Mouse (Mus musculus) CH12.LX (cell line): Measurements from ENCODE around the gene Itfg1. TPM values are rescaled to one million over a fixed set of nuclear protein-coding genes. Genes with fewer than 3 reads are reported as not detected.
"Not testable (repeated sequence)": the region's sequence is repeated elsewhere in the genome, so short reads cannot be mapped to it uniquely, and the experiment has no call there.

ENCODE experiments used
- DNase-seq: peaks from one replicate; pipeline ENCODE4 v3.0.0-alpha.2; 2013; ENCODE audit errors: extremely low read depth
- H3K27ac ChIP-seq: 2 replicates; pipeline ENCODE4 v1.5.1; 2012; ENCODE audit warnings: low read depth, mild to moderate bottlenecking, control low read depth, moderate library complexity; ENCODE audit not compliant: insufficient read depth
- H3K27me3 ChIP-seq: replicated peaks from 2 replicates; pipeline ENCODE3; 2012; ENCODE audit warnings: inconsistent platforms
- H3K36me3 ChIP-seq, 2 experiments: replicated peaks in 1 of 2; 2 replicates each; pipeline versions ENCODE3 to v1.6.1; 2012; ENCODE audit warnings: inconsistent platforms in 1 of 2, low read length in 1 of 2, mild to moderate bottlenecking in 1 of 2, mixed read lengths in 1 of 2, moderate library complexity in 1 of 2; ENCODE audit not compliant: control insufficient read depth in 1 of 2, insufficient read depth in 1 of 2
- H3K4me1 ChIP-seq, 2 experiments: 2 replicates each; pipeline ENCODE4 v1.6.1; 2012; ENCODE audit warnings: inconsistent platforms in 1 of 2, moderate library complexity in 1 of 2; ENCODE audit not compliant: insufficient read depth in 2 of 2, control insufficient read depth in 1 of 2
- H3K4me2 ChIP-seq: 2 replicates; pipeline ENCODE4 v1.6.1; 2012; ENCODE audit warnings: low read depth, mild to moderate bottlenecking, control low read depth; ENCODE audit not compliant: poor library complexity, insufficient read depth, severe bottlenecking
- H3K4me3 ChIP-seq, 3 experiments: fragments of 150-350 bp in 1 of 3; sonication (generic) in 1 of 3; replicated peaks in 1 of 3; 2 replicates each; pipeline versions ENCODE3 to v1.5.1; 2011 to 2012; ENCODE audit warnings: low read depth in 2 of 3, low read length in 2 of 3, mild to moderate bottlenecking in 2 of 3, moderate library complexity in 2 of 3, control low read depth in 1 of 3, improper control_type of control experiment in 1 of 3, inconsistent platforms in 1 of 3, mixed read lengths in 1 of 3; ENCODE audit not compliant: poor library complexity in 1 of 3
- H3K79me2 ChIP-seq: replicated peaks from 2 replicates; pipeline ENCODE4 v1.6.1; 2012; ENCODE audit warnings: mild to moderate bottlenecking, moderate library complexity; ENCODE audit not compliant: control insufficient read depth, poor library complexity, insufficient read depth, severe bottlenecking; ENCODE audit errors: extremely low read depth
- H3K9ac ChIP-seq: 2 replicates; pipeline ENCODE4 v1.6.1; 2012; ENCODE audit warnings: low read depth, mild to moderate bottlenecking, control low read depth, moderate library complexity; ENCODE audit not compliant: insufficient read depth
- H3K9me3 ChIP-seq: replicated peaks from 2 replicates; pipeline ENCODE3; 2012; ENCODE audit warnings: low read length, inconsistent platforms, mixed read lengths
- BHLHE40 ChIP-seq: IDR thresholded peaks from 2 replicates; pipeline ENCODE4 v1.6.1; 2011; ENCODE audit warnings: mild to moderate bottlenecking, low read depth, low read length, improper control_type of control experiment
- CHD1 ChIP-seq: IDR thresholded peaks from 2 replicates; pipeline ENCODE4 v1.6.1; 2012; ENCODE audit warnings: low read depth, low read length, improper control_type of control experiment, inconsistent platforms
- CHD2 ChIP-seq: IDR thresholded peaks from 2 replicates; pipeline ENCODE4 v1.6.1; 2011; ENCODE audit warnings: low read length, improper control_type of control experiment
- CTCF ChIP-seq, 2 experiments: IDR thresholded peaks in 1 of 2; conservative IDR thresholded peaks in 1 of 2; 2 replicates each; pipeline ENCODE4 v1.5.1; 2011 to 2012; ENCODE audit warnings: low read depth in 2 of 2, low read length in 2 of 2, improper control_type of control experiment in 1 of 2, inconsistent platforms in 1 of 2, mild to moderate bottlenecking in 1 of 2, moderate library complexity in 1 of 2
- E2F4 ChIP-seq: IDR thresholded peaks from 2 replicates; pipeline ENCODE4 v1.6.1; 2011; ENCODE audit warnings: low read depth, low read length, improper control_type of control experiment; ENCODE audit not compliant: insufficient replicate concordance
- ELF1 ChIP-seq: IDR thresholded peaks from 2 replicates; pipeline ENCODE4 v1.6.1; 2014; ENCODE audit warnings: low read depth, mild to moderate bottlenecking, inconsistent platforms, low read length, improper control_type of control experiment
- ETS1 ChIP-seq: conservative IDR thresholded peaks from 2 replicates; pipeline ENCODE4 v1.6.1; 2012; ENCODE audit warnings: low read depth, mild to moderate bottlenecking, inconsistent platforms, low read length, improper control_type of control experiment, moderate library complexity
- HCFC1 ChIP-seq: IDR thresholded peaks from 2 replicates; pipeline ENCODE4 v1.6.1; 2012; ENCODE audit warnings: low read depth, mild to moderate bottlenecking, inconsistent platforms, low read length, improper control_type of control experiment
- JUN ChIP-seq: IDR thresholded peaks from 2 replicates; pipeline ENCODE4 v1.6.1; 2011; ENCODE audit warnings: low read depth, mild to moderate bottlenecking, low read length, improper control_type of control experiment, moderate library complexity; ENCODE audit not compliant: insufficient read depth
- JUND ChIP-seq: conservative IDR thresholded peaks from 2 replicates; pipeline ENCODE4 v1.6.1; 2011; ENCODE audit warnings: low read depth, low read length, improper control_type of control experiment
- MAFK ChIP-seq: IDR thresholded peaks from 2 replicates; pipeline ENCODE4 v1.6.1; 2011; ENCODE audit warnings: low read length, improper control_type of control experiment; ENCODE audit not compliant: insufficient replicate concordance
- MAX ChIP-seq: IDR thresholded peaks from 2 replicates; pipeline ENCODE4 v1.6.1; 2011; ENCODE audit warnings: low read length, improper control_type of control experiment
- NRF1 ChIP-seq: IDR thresholded peaks from 2 replicates; pipeline ENCODE4 v1.6.1; 2014; ENCODE audit warnings: low read depth, mild to moderate bottlenecking, inconsistent platforms, low read length, improper control_type of control experiment, moderate library complexity
- PAX5 ChIP-seq: IDR thresholded peaks from 2 replicates; pipeline ENCODE4 v1.6.1; 2012; ENCODE audit warnings: low read length, inconsistent platforms, mixed read lengths
- POLR2AphosphoS2 ChIP-seq: IDR thresholded peaks from 2 replicates; pipeline ENCODE4 v1.6.1; 2011; ENCODE audit warnings: low read depth, low read length, improper control_type of control experiment
- RAD21 ChIP-seq: IDR thresholded peaks from 2 replicates; pipeline ENCODE4 v1.6.1; 2011; ENCODE audit warnings: low read depth, mild to moderate bottlenecking, low read length, improper control_type of control experiment, moderate library complexity
- TBP ChIP-seq: conservative IDR thresholded peaks from 2 replicates; pipeline ENCODE4 v1.6.1; 2011; ENCODE audit warnings: low read depth, low read length, improper control_type of control experiment
- UBTF ChIP-seq: IDR thresholded peaks from 2 replicates; pipeline ENCODE4 v1.6.1; 2012; ENCODE audit warnings: low read depth, mild to moderate bottlenecking, inconsistent platforms, low read length, improper control_type of control experiment, moderate library complexity
- USF1 ChIP-seq: IDR thresholded peaks from 2 replicates; pipeline ENCODE4 v1.6.1; 2014; ENCODE audit warnings: low read depth, mild to moderate bottlenecking, inconsistent platforms, low read length, improper control_type of control experiment
- ZKSCAN1 ChIP-seq: IDR thresholded peaks from 2 replicates; pipeline ENCODE4 v1.6.1; 2012; ENCODE audit warnings: low read depth, inconsistent platforms, low read length, improper control_type of control experiment, borderline replicate concordance
- ZMIZ1 ChIP-seq: IDR thresholded peaks from 2 replicates; pipeline ENCODE4 v1.6.1; 2012; ENCODE audit warnings: low read depth, mild to moderate bottlenecking, inconsistent platforms, low read length, improper control_type of control experiment
- dilution Hi-C: fragments of 300-500 bp; cut with MboI; formaldehyde crosslinking; loops from 2 replicates; pipeline ENCODE4 v1.14.3; 2020; ENCODE audit warnings: low sequenced_read_pairs; ENCODE audit not compliant: extremely low pct_unique_long_range_greater_than_20kb, extremely low pct_ligation_motif_present
- in situ Hi-C: fragments of 300-500 bp; cut with MboI; formaldehyde crosslinking; loops from 3 replicates; pipeline ENCODE4 v1.14.3; 2019; ENCODE audit warnings: low sequenced_read_pairs, low pct_ligation_motif_present, low pct_unique_long_range_greater_than_20kb, mixed read lengths
- polyA plus RNA-seq: library from polyadenylated mRNA; unstranded; fragments of >175 nt; gene quantifications from 2 replicates; pipeline ENCODE4 v1.2.1, GENCODE M21; 2012; ENCODE audit warnings: low read depth; ENCODE audit not compliant: insufficient read length
- total RNA-seq, 2 experiments: library from RNA; depleted of rRNA; stranded (reverse); fragments of 300-350 nt in 1 of 2; fragments of >200 nt in 1 of 2; gene quantifications; 2 replicates each; pipeline ENCODE4 v1.2.3; 2012 to 2014

Gene Itfg1
- total and polyA plus RNA-seq, 3 experiments = 25.1 to 55.3 (median 26.2) TPM

DNA sequence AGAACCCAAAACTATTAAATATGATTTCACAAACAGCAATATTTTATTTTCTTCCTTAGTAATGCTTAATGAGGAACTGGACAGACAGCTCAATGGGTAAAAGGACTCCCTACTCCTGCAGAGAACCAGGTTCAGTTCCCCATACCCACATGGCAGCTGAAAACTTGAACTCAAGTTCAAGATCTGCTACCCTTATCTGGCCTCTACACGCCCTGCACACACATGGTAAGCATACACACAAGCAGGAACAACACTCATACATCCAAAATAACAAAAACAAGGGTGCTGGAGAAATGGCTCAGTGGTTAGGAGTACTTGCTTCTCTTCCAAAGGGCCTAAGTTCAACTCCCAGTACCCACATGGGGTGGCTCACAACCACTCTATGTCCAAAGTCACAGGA is 39.3 kb downstream of the Itfg1 start:
- no peak for TF ChIP-seq HCFC1
- no peak for TF ChIP-seq PAX5
- no peak for TF ChIP-seq JUND
- no peak for TF ChIP-seq BHLHE40
- TF ChIP-seq JUN = no peak
- no peak for TF ChIP-seq ELF1
- no peak for TF ChIP-seq UBTF
- TF ChIP-seq ZMIZ1 = no peak
- TF ChIP-seq MAFK = no peak
- TF ChIP-seq ZKSCAN1 = no peak
- no peak for TF ChIP-seq ETS1
- TF ChIP-seq E2F4 = no peak
- no peak for TF ChIP-seq MAX
- no peak for TF ChIP-seq RAD21
- no peak for TF ChIP-seq NRF1
- Histone ChIP-seq H3K27ac (no peak overlapping the region), H3K9me3 (no peaks in the 10 kb centered on the region), H3K27me3 (no peaks in the 10 kb centered on the region), H3K79me2 (no peaks in the 10 kb centered on the region), H3K36me3 (peaks cover 4 to 20% of the 10 kb centered on the region in 2 experiments), H3K4me1 (peaks cover 3 to 11% of the 10 kb centered on the region in 2 experiments; a peak in 3 of 4 replicates), H3K9ac (no peak overlapping the region), H3K4me3 (no peak overlapping the region), H3K4me2 (no peak overlapping the region)
- dilution Hi-C loops (no loop called here), in situ Hi-C loops (no loop called here)
- DNase-seq = no peak

DNA sequence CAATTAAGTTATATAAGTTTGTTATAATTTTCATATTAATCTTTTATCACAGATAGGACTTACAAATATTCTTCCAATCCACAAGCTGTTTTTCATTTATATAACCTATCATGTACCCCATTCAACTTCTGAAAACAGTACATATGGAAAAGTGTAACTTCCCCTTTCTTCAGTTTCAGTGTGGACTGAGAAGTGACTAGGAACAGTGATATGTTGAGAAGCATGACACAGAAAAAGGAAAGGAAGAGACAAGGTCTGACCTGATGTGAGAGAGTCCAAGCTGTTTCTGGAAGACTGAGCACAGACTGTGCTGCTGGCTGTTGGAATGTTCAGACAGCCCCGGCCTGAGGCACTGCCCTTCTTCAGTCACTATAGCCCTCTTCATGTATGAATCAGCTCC is 40.6 kb downstream of the Itfg1 start:
- Histone ChIP-seq H3K4me1 (peaks cover 3 to 11% of the 10 kb centered on the region in 2 experiments; a peak in 3 of 4 replicates), H3K36me3 (peaks cover 4 to 18% of the 10 kb centered on the region in 2 experiments)

DNA sequence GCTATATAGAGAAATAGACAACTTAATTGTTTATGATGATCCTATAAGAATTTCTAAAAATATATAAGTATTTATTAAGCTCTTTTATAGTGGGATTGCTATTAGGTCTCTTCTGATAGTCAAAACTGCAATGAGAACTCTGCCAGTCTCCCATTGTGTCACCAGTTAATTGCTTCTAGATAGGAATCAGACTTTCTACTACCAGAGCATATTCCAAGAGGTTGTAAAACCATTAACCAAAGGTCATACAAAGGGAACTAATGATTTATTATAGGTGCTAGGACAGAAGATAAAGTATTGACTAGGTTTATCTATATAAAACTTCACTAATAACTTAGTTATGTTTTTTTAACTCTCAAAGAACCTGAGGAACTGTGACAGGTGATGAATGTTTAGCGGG is 44.3 kb downstream of the Itfg1 start:
- H3K27me3 ChIP-seq, H3K4me2 ChIP-seq, H3K79me2 ChIP-seq, dilution Hi-C loops, H3K4me3 ChIP-seq, in situ Hi-C loops, H3K9me3 ChIP-seq, H3K9ac ChIP-seq, DNase-seq, H3K27ac ChIP-seq: not testable (repeated sequence)
- peaks cover 3 to 11% of the 10 kb centered on the region in 2 experiments; a peak in 3 of 4 replicates for H3K4me1 ChIP-seq
- H3K36me3 ChIP-seq = peaks cover 4 to 24% of the 10 kb centered on the region in 2 experiments

More for the DNA sequence above, 40.6 kb downstream of the Itfg1 start:
- H3K9me3 ChIP-seq = no peaks in the 10 kb centered on the region
- DNase-seq = peak; percentile 17
- H3K27ac ChIP-seq = no peak overlapping the region
- no peaks in the 10 kb centered on the region for H3K27me3 ChIP-seq
- in situ Hi-C loops (no loop called here), dilution Hi-C loops (no loop called here)
- no peak overlapping the region for H3K4me2 ChIP-seq
- no peak for TF ChIP-seq ZKSCAN1
- TF ChIP-seq CHD1 = no peak
- no peak for TF ChIP-seq BHLHE40
- no peak for TF ChIP-seq CTCF (conservative IDR thresholded peaks at IDR 0.05 in 1 of 2, IDR thresholded peaks at IDR 0.05 in 1 of 2; ENCODE audit: low read depth in 2 of 2, low read length in 2 of 2)
- TF ChIP-seq USF1 = no peak
- no peak for TF ChIP-seq UBTF
- TF ChIP-seq CHD2 = no peak
- TF ChIP-seq HCFC1 = no peak
- no peak for TF ChIP-seq POLR2AphosphoS2
- TF ChIP-seq TBP = no peak
- TF ChIP-seq ELF1 = no peak
- no peak overlapping the region for H3K9ac ChIP-seq
- H3K79me2 ChIP-seq = no peaks in the 10 kb centered on the region
- H3K4me3 ChIP-seq = no peak overlapping the region
